In the genomic region with DNA sequence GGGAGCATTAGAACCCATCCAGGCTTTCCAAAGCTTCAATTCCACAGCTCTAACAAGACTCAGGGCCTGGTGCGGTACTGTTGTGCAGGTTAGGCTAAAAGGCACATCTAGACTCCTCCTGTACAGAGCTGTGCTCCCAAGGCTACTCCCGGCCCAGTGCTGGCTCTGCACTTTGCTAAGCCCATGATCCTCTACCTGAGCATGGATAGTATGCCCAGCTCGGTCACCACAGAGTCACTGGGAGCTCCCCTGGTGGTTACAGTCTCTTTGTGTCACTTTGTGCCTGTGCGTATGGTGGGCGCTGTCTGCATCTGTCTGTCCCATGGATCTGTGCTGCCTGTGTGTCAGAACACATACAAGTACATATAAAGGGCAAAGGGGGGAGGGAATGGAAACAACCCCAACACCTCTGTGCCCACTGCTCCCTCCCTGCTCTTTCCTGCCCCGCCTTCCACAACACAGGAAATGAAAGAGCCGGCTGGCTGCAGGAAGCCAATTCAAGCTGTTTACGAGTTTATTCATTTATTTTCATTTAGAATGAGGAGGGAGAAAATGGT, we compare ENCODE assay signal across 8 mouse cellular contexts. TPM values are rescaled to one million over a fixed set of nuclear protein-coding genes. Genes with fewer than 3 reads are reported as not detected.
DNase-seq lines count a peak whose midpoint lies in the region; ATAC-seq and TF ChIP-seq lines count a peak whose summit lies in the region.

No protein-coding gene starts in this region.

- WGBS in forebrain, embryonic 10.5 days, result 67% methylated on average over 8 of the region's 8 CpGs
- WGBS in hindbrain, embryonic 11.5 days, result 62% methylated on average over 8 of the region's 8 CpGs
- 22% methylated on average over 8 of the region's 8 CpGs for WGBS in limb, embryonic 14.5 days
- WGBS in midbrain, embryonic 15.5 days, result 69% methylated on average over 8 of the region's 8 CpGs

- no peaks in the 10 kb centered on the region for H3K27me3 ChIP-seq in forebrain, embryonic 10.5 days (ENCODE audit: poor library complexity, severe bottlenecking)
- no peaks in the 10 kb centered on the region for H3K27me3 ChIP-seq in hindbrain, embryonic 11.5 days (ENCODE audit: control insufficient read depth, insufficient read depth, low read length)
- H3K27me3 ChIP-seq in limb, embryonic 14.5 days (ENCODE audit: control insufficient read depth, insufficient read depth, low read length), result no peaks in the 10 kb centered on the region
- no peaks in the 10 kb centered on the region for H3K27me3 ChIP-seq in midbrain, embryonic 15.5 days (replicated peaks)

- H3K4me1 ChIP-seq in forebrain, embryonic 10.5 days, result peaks cover 32% of the 10 kb centered on the region
- H3K4me1 ChIP-seq in hindbrain, embryonic 11.5 days (replicated peaks; ENCODE audit: control insufficient read depth, insufficient read depth, low read length), result no peaks in the 10 kb centered on the region; the same call in none of the 2 replicates
- peaks cover 37% of the 10 kb centered on the region for H3K4me1 ChIP-seq in limb, embryonic 14.5 days (ENCODE audit: control insufficient read depth, insufficient read depth, low read length)
- H3K4me1 ChIP-seq in midbrain, embryonic 15.5 days, result peaks cover 13% of the 10 kb centered on the region; the same call in 1 of the 2 replicates

- peak; percentile 33; the same call in 1 of the 2 replicates for ATAC-seq in hindbrain, embryonic 11.5 days (ENCODE audit: low FRiP score)
- peak; percentile 77 for ATAC-seq in limb, embryonic 14.5 days (ENCODE audit: low FRiP score, low read depth)
- peak; percentile 48; the same call in 1 of the 2 replicates for ATAC-seq in midbrain, embryonic 15.5 days (replicated peaks)

- DNase-seq in spleen, adult 12 weeks (ENCODE audit: low spot score), result peak; percentile 30
- DNase-seq in spleen, postnatal 14 days (ENCODE audit: low spot score in 2 of 2), result no peak
- DNase-seq in forebrain, embryonic 10.5 days (ENCODE audit: extremely low spot score, low spot score), result no peak
- no peak for DNase-seq in hindbrain, embryonic 11.5 days (ENCODE audit: low spot score)
- peak; percentile 81 for DNase-seq in limb, embryonic 14.5 days (ENCODE audit: low spot score)
- peak; percentile 68 to 85 for DNase-seq in thymus, postnatal 36 days
- DNase-seq in right cerebral cortex, postnatal 10 days (ENCODE audit: low spot score in 2 of 2), result no peak

- no peak overlapping the region for H3K4me2 ChIP-seq in hindbrain, embryonic 11.5 days (replicated peaks; ENCODE audit: low read depth, low read length)
- H3K4me2 ChIP-seq in limb, embryonic 14.5 days (replicated peaks; ENCODE audit: low read depth, low read length, severe bottlenecking), result peak overlapping the region; percentile 36
- no peak overlapping the region for H3K4me2 ChIP-seq in midbrain, embryonic 15.5 days

- no peaks in the 10 kb centered on the region for H3K36me3 ChIP-seq in forebrain, embryonic 10.5 days (replicated peaks)
- H3K36me3 ChIP-seq in hindbrain, embryonic 11.5 days (ENCODE audit: control insufficient read depth, insufficient read depth, low read length), result no peaks in the 10 kb centered on the region
- H3K36me3 ChIP-seq in limb, embryonic 14.5 days (ENCODE audit: control insufficient read depth, insufficient read depth, low read length), result no peaks in the 10 kb centered on the region
- H3K36me3 ChIP-seq in midbrain, embryonic 15.5 days (replicated peaks), result no peaks in the 10 kb centered on the region

- H3K27ac ChIP-seq in forebrain, embryonic 10.5 days, result peak overlapping the region; percentile 71
- H3K27ac ChIP-seq in hindbrain, embryonic 11.5 days (ENCODE audit: low read depth, low read length), result peak overlapping the region; percentile 52; the same call in 1 of the 2 replicates
- H3K27ac ChIP-seq in limb, embryonic 14.5 days (replicated peaks; ENCODE audit: low read depth, low read length), result peak overlapping the region; percentile 95
- H3K27ac ChIP-seq in midbrain, embryonic 15.5 days, result peak overlapping the region; percentile 22

- H3K4me3 ChIP-seq in forebrain, embryonic 10.5 days, result peak overlapping the region; percentile 18
- no peak overlapping the region for H3K4me3 ChIP-seq in hindbrain, embryonic 11.5 days (ENCODE audit: low read depth, low read length)
- no peak overlapping the region for H3K4me3 ChIP-seq in limb, embryonic 14.5 days (replicated peaks; ENCODE audit: low read length)
- H3K4me3 ChIP-seq in midbrain, embryonic 15.5 days, result no peak overlapping the region

- TF ChIP-seq POLR2A in limb, embryonic 14.5 days (IDR thresholded peaks at IDR 0.05; ENCODE audit: borderline replicate concordance, extremely low read depth, insufficient read depth, insufficient read length), result no peak

- no peak overlapping the region for H3K9ac ChIP-seq in hindbrain, embryonic 11.5 days (ENCODE audit: low read depth, low read length)
- peak overlapping the region; percentile 22; the same call in 1 of the 2 replicates for H3K9ac ChIP-seq in limb, embryonic 14.5 days (ENCODE audit: low read depth, low read length, severe bottlenecking)
- no peak overlapping the region for H3K9ac ChIP-seq in midbrain, embryonic 15.5 days

- H3K9me3 ChIP-seq in forebrain, embryonic 10.5 days, result no peaks in the 10 kb centered on the region
- no peaks in the 10 kb centered on the region for H3K9me3 ChIP-seq in hindbrain, embryonic 11.5 days (ENCODE audit: control insufficient read depth, low read length)
- H3K9me3 ChIP-seq in limb, embryonic 14.5 days (ENCODE audit: control insufficient read depth, low read length), result no peaks in the 10 kb centered on the region
- H3K9me3 ChIP-seq in midbrain, embryonic 15.5 days, result no peaks in the 10 kb centered on the region

RNA-seq across cellular contexts. Expression of a gene that starts 3.6 kb away (rescaled TPM):
- polyA plus RNA-seq in forebrain, embryonic 10.5 days (2016; fragmentation: Nextera tagmentation; extraction: Ambion mirVana), result 6.0 and 6.8 TPM in 2 replicates
- polyA plus RNA-seq in hindbrain, embryonic 11.5 days (2014; fragmentation: Nextera tagmentation; extraction: Ambion mirVana), result 5.8 and 8.3 TPM in 2 replicates
- polyA plus RNA-seq in limb, embryonic 14.5 days (2012; rRNA removed), result 5.1 and 5.5 TPM in 2 replicates
- polyA plus RNA-seq in limb, embryonic 14.5 days (2014; fragmentation: Nextera tagmentation; extraction: Ambion mirVana), result 6.0 and 7.3 TPM in 2 replicates
- polyA plus RNA-seq in midbrain, embryonic 15.5 days (2015; fragmentation: Nextera tagmentation; extraction: Ambion mirVana), result 0.66 and 0.97 TPM in 2 replicates

RNA-seq across cellular contexts. Expression of a gene that starts 39.4 kb away (rescaled TPM):
- 0.31 and 0.40 TPM in 2 replicates for polyA plus RNA-seq in forebrain, embryonic 10.5 days (2016; fragmentation: Nextera tagmentation; extraction: Ambion mirVana)
- 0.27 and 0.34 TPM in 2 replicates for polyA plus RNA-seq in hindbrain, embryonic 11.5 days (2014; fragmentation: Nextera tagmentation; extraction: Ambion mirVana)
- polyA plus RNA-seq in limb, embryonic 14.5 days (2012; rRNA removed), result 1.9 and 3.5 TPM in 2 replicates
- polyA plus RNA-seq in limb, embryonic 14.5 days (2014; fragmentation: Nextera tagmentation; extraction: Ambion mirVana), result 1.1 and 1.5 TPM in 2 replicates
- polyA plus RNA-seq in midbrain, embryonic 15.5 days (2015; fragmentation: Nextera tagmentation; extraction: Ambion mirVana), result 0.20 and 0.58 TPM in 2 replicates

RNA-seq across cellular contexts. Expression of a gene that starts 44.1 kb away (rescaled TPM):
- 225 and 250 TPM in 2 replicates for polyA plus RNA-seq in forebrain, embryonic 10.5 days (2016; fragmentation: Nextera tagmentation; extraction: Ambion mirVana)
- 263 and 264 TPM in 2 replicates for polyA plus RNA-seq in hindbrain, embryonic 11.5 days (2014; fragmentation: Nextera tagmentation; extraction: Ambion mirVana)
- 456 and 528 TPM in 2 replicates for polyA plus RNA-seq in limb, embryonic 14.5 days (2012; rRNA removed)
- 658 and 696 TPM in 2 replicates for polyA plus RNA-seq in limb, embryonic 14.5 days (2014; fragmentation: Nextera tagmentation; extraction: Ambion mirVana)
- polyA plus RNA-seq in midbrain, embryonic 15.5 days (2015; fragmentation: Nextera tagmentation; extraction: Ambion mirVana), result 374 and 398 TPM in 2 replicates

Comparison
In these comparisons a context has a peak if more than half of its experiments do, and no peak if none do; other contexts are left out.
1. DNase-seq: peak in spleen, adult 12 weeks (single experiment), limb, embryonic 14.5 days (single experiment) and thymus, postnatal 36 days (2 of 2); none in spleen, postnatal 14 days (0 of 2), forebrain, embryonic 10.5 days (single experiment), hindbrain, embryonic 11.5 days (single experiment) and right cerebral cortex, postnatal 10 days (0 of 2).
2. H3K27ac ChIP-seq: peak in every context shown above with its lines; median percentile 95 in limb, embryonic 14.5 days; 71 in forebrain, embryonic 10.5 days; 52 in hindbrain, embryonic 11.5 days; 22 in midbrain, embryonic 15.5 days.
3. Peak in every context shown above with its lines, with median percentiles within 50 percentile points of each other: ATAC-seq.